Mouse (Mus musculus) brain, embryonic 14.5 days (tissue): ENCODE measurements around the gene BC029722.

Source experiments
- CTCF ChIP-seq: fragments of 200-500 bp; IDR thresholded peaks from 2 replicates; pipeline ENCODE4 v1.5.1; 2012; ENCODE audit warnings: inconsistent platforms, mild to moderate bottlenecking, moderate library complexity, borderline replicate concordance; ENCODE audit not compliant: insufficient read depth, insufficient read length; ENCODE audit errors: extremely low read depth
- POLR2A ChIP-seq: fragments of 200-500 bp; IDR thresholded peaks from 2 replicates; pipeline ENCODE4 v1.6.1; 2012; ENCODE audit warnings: mild to moderate bottlenecking, inconsistent platforms, borderline replicate concordance; ENCODE audit not compliant: poor library complexity, insufficient read depth, insufficient read length, severe bottlenecking; ENCODE audit errors: extremely low read depth

DNA sequence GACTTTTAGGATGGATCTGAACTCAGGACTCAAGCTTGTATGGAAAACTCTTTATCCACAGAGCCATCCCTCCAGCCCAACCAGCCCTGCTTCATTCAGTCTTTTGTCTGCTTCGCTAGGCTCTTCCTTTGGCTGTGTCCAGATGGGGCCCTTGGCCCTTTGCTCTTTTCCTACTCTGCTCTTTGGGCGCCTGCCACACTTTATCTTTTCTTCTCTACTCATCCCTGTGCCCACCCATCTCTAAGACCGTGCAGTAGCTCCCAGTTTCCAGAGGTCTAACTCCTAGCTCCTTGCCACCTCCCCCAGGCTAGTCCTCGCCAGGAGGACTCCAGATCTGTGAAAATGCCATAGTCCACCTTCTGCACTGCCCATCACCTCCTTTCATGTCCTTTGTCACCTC is 45.6 kb downstream of the BC029722 start:
- TF ChIP-seq CTCF (no peak), POLR2A (no peak)
